Mouse (Mus musculus) mouse trophoblast stem cell (cell line): ENCODE data around the gene Rcsd1.

Source experiments
- in situ Hi-C, 2 experiments: fragments of 300-500 bp; cut with MseI, MboI; formaldehyde crosslinking; loops; 2 replicates in 1 of 2; 3 replicates in 1 of 2; pipeline ENCODE4 v1.15.1; 2025

Gene Rcsd1

DNA sequence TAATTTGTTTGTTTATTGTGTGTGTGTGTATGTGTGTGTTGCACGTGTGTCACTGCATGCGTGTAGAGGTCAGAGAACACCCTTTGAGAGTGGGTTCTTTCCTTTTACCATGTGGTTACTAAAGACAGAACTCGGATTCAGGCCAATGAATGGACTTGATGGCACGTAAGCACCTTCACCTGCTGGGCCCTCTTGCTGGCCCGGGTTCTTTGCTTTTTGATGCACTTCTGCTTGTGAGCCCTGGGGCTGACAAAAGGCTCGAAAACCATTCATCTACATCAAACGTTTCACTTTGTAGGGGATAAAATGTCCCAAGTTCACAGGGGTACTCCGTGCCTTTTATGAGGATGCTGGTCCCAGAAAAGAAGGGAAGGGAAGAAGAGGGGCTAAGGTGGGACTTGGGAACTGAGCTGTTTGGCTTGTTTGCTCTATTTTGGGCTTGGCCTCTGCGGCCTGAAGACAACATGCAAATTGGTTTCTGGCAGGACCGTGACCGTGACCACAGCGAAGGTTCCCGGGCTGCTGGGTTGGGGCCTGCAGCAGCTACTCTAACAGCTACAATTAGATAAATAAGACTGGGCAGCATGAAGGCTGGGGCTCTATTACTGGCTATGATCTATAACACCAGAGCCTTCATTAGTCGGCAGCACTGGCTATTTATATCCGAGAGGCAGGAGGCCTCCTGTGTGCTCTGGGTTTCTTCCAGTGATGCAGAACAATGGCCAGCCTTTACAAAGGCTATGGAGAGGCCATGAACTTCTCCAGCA is 46.9 kb downstream of the Rcsd1 start:
- in situ Hi-C loops = loop anchor here (5.0 kb wide), 1 partner anchor 75 kb away; no protein-coding TSS in a partner anchor

DNA sequence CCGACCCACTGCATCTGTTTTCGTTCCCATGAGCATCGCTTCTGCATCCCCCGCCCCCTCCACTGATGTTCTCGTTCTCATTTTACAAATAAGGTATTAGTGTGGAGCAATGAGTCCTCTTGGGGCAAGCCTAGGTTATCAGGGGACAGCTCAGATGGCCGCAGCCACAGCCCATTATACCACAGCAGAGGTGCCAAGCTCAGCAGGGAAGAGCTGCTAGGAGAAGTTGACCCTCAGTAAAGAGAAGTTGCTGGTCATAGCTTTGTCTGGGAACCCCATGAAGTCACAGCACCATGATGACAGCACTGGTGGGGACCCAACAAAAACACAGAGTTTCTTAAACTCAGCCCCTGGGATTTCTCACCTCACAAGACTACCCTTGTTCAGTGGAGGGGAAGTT is 47.8 kb downstream of the Rcsd1 start:
- in situ Hi-C loops = loop anchor here (5.0 kb wide), 1 partner anchor 76 kb away; no protein-coding TSS in a partner anchor

DNA sequence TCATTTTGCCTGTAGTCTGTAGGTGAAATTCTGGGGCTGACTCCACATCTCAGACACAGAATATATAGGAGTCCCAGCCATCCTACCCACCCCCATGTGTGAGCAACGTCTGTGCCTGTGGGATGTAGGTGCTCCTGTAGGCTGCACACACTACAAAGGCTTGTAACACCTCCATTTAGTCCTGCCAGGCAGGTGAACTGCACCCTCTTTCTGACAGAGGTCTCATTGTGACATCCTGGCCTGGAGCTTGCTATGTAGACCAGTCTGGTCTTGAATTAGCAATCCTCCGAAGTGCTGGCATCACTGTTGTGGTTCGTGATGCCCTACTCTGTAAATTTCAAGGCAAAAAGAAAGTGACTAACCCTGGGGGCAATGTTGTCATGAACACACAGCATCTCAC is 48.4 kb downstream of the Rcsd1 start:
- in situ Hi-C loops = loop anchor here (5.0 kb wide), 1 partner anchor 76 kb away; no protein-coding TSS in a partner anchor

DNA sequence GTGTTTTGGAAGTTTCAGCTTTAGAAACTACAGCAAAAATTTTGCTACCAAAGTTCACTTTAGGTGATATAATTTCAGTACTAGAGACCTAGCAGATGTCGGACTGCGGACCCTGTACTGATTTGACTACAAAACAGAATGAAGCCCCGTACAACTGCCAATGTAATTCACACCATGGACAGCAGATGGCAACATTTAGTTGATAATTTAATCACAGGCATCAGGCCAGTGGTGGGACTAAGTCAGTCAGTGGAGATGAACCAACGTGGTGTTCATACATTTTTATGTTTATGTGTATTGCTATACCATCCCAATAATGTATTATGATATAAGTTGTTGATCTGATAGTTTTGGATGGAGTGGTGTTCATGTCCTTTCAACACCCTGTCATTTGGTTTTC is 48.8 kb downstream of the Rcsd1 start:
- in situ Hi-C loops = loop anchor here (5.0 kb wide), 1 partner anchor 77 kb away; no protein-coding TSS in a partner anchor

DNA sequence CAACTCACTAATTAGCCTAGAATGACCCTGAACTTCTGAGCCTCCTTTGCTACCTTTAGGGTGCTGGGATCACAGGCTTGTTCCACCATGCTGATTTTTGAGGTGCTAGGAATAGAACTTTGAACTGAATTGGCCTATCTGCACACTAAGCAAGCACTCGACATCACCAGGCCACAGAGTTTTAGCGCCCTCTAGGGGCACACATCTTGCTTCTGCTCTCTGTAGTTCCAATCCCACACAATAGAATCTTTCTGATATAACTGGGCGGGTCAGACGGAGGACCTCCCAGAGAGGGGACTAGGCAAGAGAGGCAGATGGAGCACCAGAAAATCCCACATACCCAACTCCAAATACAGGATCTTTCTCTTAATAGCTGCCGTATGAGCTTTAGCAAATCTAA is 51.0 kb downstream of the Rcsd1 start:
- in situ Hi-C loops = no loop called here

DNA sequence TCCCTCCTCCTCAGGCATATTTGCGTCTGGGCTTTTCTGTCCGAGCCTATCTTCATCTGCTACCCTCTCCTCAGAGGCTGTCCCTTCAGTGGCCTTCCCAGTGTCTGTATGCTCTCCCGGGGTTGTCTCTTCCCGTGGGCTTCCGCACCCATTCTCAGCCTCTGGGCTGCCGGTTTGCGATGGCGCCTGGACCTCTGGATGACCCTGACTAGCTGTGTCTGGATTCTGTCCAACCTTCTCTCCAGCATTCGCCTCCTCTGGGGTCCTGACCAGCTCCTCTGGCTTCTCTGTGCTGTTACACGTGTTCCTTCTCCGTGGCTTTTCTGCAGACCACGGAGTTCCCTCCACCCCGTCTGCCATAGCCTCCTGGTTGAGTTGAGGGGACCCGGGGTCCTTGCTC is 54.1 kb downstream of the Rcsd1 start:
- in situ Hi-C loops = no loop called here

DNA sequence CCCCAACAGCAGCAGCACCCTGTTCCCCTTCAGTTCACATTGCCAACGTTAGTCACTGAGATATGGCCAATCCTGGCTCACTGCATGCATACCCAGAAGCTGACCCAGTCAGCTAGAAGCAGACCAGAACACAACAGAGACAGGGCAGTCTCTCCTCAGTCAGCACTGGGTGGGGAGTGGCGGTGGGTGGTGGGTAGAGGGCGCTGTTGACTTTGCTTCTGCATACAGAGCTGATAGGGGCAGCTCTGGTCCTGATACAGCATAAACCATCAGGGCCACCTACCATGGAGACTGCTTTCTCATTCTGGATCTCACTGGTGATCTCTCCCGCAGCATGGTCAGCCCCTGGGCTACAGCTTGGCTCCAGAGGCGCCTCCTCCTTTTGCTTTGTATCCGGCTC is 54.5 kb downstream of the Rcsd1 start:
- in situ Hi-C loops = no loop called here

DNA sequence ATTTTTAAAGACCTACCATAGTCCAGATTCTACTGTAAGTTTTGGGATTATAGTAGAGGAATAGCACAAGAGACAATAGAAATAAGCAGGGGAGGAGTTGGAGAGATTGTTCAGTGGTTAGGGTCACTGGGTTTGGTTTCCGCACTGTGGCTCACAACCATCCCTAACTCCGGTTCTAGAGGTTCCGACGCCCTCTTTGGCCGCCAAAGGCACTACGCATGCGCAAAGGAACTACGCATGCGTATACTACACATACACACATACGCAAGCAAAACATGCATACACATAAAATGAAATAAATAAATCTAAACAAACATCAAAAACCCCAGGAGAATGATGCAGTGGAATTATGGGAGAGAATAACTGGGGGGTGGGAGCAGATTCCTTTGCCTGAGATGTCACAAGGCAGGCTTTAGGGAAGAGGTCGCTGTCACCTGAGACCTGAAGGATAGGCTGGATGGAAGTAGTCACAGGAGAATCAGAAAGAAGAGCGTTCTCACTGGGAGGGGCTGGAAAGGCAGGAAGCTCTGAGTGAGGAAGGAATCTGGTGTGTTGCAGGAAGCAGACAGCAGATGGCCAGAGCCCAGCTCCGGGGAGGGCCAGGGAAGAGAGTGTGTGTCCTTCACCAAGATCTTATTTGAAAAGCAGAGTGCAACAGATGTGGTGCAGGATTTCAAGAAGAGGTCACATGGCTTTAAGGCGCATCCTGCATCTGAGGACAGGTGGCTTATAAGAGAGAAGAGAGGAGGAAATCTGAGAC is 56.3 kb downstream of the Rcsd1 start:
- in situ Hi-C loops = loop anchor here in 1 of 2 experiments (5.0 kb wide), 1 partner anchor 66 kb away; no protein-coding TSS in a partner anchor

DNA sequence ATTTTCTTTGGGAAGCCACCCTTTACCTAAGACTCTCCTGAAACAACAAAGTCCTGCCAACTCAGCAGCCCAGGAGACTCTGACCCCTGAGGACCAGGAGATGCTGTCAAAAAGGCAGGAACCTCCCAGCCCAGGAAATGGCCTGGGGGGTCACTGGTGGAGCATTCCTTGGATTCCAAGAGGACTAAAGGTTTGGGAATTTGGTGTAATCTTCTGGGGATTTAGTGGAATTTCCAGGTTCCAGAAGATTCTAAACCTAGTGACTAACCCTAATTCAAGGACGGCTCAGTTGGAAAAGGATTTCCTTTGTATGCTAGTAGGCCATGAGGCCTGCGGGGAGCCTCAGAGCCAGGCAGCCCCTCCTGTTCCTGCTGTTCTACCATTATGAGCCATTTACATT is 57.0 kb downstream of the Rcsd1 start:
- in situ Hi-C loops = loop anchor here in 1 of 2 experiments (5.0 kb wide), 1 partner anchor 65 kb away; no protein-coding TSS in a partner anchor

DNA sequence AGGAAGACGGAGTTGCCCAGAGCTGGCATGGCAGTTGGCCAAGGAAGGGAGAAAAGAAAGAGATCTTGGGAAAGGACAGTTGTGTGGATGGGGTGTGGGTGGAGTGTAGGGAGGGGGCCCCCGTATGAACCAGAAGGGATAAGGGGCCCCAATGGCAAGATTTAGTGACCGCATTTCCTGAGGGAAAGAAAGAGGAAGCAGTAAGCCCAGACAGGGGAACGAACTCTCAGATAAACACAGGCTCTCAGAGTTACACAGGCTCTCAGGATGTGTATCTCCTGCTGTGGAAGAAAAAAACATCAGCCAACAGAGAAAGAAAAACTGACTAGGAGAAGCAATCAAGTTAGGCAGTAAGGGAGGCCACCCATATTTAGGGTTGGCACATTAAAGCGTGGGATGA is 58.4 kb downstream of the Rcsd1 start:
- in situ Hi-C loops = loop anchor here in 1 of 2 experiments (5.0 kb wide), 1 partner anchor 64 kb away; no protein-coding TSS in a partner anchor

DNA sequence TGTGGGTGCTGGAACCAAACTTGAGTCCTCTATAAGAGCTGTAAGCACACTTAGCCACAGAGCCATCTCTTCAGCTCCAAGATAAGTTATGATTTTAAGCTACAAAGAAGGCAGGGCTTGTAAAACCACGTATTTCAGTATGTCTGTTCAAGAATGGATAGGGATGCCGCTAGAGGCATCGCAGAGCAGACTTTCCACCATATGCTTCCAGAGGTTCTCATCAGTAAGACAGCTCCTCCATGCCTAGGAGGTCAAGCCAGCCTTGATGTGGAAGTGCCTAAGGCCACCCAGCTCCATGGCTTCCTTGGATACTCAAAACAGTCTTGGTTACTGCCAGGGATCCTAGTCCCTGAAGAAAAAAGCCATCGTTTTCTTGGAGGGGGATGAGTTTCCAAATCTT is 64.5 kb downstream of the Rcsd1 start:
- in situ Hi-C loops = no loop called here

DNA sequence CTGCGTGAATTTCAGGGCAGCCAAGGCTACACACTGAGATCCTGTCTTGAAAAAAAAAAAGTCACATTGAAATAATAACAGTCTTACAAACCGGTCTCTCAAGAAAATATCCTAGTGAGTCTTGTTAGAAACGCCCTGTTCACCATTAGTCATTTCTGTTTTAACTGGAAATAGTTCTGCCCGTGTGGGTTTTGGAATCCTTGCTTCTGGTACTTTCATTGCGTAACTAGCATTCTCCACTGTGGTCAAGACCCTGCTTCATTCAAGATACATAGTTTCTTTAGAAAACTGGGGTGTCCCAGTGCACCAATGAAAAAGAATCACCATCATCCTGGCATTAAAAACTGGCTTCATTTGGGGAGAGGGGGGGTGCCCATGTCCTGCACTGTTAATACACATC is 65.8 kb downstream of the Rcsd1 start:
- in situ Hi-C loops = no loop called here

DNA sequence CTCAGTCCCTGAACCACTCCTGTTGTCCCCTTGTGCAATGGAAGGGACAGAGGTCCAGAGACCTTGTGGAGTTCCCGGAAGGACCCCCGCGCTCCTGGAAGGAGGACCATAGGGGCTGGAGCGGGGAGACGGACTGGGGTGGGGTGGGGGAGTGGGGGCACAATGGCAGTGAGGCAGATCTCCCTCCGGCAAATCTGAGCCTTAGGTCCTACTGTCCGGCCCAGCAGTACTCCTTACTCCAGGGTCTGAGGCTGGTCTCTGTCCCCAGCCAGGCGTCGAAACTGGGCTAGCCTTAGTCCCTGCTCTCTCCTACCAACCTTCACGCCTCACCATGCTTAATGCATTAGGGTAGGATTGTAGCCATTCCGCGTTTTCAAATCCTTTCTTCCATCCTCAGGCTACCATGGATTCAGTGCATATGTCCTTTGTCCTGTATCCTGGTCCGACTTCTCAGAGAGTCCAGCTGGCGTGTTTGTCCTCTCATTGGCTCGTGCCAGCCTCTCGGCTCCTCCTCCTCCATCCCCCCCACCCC is 66.7 kb downstream of the Rcsd1 start:
- in situ Hi-C loops = no loop called here

DNA sequence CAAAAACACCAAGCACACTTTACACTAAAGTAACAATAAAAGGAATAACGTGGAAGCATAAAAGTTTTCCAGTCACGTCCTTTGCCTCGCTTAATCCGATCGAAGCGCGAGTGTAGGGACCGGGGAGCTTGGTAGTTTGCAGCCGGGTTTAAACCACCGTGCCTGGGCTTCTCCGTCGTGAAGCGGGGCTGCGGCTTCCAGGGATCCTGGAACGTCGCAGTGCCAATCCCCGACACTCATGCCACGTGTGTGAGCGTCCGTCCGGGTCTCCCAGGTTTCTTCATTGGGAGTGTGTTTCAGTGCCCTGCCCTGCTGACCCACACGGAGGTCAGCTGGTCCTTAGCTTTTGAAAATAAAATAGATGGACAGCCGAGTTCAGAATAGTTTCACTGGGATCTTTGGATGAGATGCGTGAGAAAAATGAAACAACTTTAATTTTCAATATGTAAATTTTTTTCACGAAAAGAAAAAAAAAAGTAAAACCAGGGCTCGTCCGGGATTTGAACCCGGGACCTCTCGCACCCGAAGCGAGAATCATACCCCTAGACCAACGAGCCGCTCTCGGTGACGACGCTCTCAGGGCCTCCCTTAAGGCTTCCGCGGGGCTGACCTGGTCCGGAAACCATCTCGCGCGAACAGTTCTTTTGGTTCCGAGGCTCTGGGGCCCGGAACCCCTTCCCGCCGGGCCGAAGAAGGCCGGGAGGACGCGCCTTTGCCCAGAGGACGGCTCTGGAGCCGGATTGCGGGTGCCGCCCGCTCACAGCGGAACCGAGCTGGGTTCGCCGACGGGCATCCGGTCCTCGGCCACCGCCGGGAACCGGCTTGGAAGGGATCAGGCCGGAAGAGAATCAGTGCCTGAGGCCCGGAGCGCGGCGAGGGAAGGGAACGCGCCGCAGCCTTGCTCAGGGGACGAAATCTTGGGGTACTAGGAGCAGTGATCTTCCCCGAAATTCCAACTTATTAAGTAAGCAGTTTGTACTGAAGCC is 67.5 kb downstream of the Rcsd1 start:
- in situ Hi-C loops = no loop called here

DNA sequence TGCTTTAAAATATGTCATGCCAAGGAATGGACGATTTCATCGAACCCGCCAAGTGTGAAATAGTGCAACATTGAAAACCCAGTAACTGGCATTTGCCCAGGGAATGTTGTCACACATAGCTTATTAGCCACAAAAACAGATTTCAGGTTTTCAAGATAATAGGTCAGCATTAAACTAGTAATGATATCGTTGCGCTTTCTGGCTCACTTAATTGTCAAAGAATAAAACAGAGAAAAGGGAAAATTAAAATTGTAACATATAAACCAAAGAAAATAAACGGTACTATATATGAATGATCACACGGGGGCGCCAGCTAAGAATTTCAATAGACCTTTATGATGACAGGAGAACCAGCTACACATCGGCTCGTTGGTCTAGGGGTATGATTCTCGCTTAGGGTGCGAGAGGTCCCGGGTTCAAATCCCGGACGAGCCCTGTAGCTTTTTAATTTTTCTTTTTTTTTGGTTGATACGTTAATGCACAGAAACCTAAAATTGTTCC is 68.2 kb downstream of the Rcsd1 start:
- in situ Hi-C loops = no loop called here

DNA sequence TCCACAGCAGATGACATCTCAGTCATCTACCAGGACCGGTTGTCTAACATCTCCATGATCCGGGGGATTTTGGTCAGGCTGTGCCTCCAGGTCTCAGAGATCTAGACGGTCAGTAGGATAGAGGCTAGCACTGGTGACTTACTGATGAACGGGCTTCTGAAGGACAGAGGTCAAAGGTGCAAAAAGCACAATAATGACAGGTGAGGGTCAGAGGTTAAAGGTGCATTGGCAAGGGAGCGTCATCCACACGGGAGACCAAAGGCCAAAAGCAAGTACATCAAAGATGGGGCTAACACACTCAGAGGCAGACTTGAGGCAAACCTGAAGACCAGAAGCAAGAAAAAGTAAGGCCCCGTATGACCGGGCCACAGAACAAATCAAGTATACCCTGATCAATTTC is 73.3 kb downstream of the Rcsd1 start:
- in situ Hi-C loops = loop anchor here in 1 of 2 experiments (5.0 kb wide), 1 partner anchor 44 kb away; no protein-coding TSS in a partner anchor

DNA sequence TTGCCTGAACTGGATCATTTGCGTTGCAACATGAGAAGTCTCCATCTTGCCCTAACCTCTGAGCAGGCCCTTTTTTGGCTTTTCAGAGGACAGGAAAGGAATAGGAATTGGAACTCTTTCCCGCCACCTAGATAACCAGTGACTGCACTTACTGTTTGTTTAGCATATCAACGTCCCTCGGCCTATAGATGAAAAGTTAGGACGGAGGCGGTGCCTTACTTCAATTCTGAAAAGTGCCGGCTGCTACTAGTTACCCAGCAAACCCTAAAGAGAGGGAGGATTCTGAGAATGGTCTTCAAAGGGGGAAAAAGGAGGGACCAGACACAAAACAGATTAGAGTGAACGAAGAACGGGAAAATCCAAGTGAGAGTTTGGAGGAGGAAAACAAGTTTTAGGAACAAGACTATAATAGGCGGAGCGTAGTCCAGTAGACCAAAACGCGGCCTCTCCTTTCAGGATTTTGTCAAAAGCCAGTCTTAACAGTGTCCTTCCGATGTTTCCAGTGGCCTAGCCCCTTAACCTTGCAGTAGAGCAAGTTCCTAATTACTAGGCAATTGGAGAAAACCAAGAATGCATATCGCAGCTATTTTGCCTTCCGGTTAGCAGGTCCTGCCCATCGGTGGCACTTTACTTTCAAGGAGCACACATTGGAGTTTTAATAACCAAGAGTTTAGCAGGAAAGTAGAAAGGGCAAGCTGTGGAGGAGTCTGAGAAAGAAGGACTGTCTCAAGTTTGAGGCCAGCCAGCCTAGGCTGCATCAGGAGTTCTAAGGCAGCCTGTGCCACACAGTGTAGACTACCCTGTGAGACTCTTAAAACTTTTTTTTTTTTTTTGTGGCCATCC is 74.3 kb downstream of the Rcsd1 start:
- in situ Hi-C loops = loop anchor here in 1 of 2 experiments (5.0 kb wide), 1 partner anchor 43 kb away; no protein-coding TSS in a partner anchor

DNA sequence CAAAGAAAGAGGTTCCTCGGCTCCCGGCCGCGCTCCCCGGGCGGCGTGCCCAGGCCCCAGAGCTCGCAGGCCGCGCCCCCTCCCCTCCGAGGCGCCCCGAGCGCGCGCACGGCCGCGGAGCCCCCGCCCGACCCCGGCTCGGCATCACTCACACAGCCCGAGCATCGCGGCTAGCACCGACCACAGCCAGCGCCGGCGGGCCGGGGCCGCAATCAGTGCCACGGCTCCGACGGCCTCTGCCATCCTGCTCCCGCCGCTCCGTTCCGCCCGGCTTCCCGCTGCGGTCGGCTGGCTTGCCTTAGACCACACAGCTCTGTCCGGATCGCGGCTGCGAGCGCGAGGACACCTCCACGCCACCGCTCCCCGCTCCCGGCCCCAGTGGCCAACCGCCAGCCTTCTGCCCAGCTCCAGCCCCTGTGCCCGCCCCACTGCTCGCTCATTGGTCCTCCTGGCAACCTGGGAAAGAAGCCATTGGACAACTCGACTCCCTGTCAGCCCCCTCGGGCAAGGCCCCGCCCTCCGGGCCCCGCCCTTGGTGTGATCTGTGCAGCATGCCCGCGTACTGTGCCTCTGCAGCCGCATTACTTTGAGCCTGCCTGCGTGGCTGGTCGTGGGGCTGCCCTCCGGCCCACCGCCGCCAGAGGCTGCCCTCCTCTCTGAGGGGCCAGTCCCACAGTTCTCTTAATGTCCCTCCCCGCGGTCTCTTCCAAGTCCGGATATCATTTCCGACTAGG is 75.2 kb downstream of the Rcsd1 start, which contains the start of gene Mpzl1:
Mpzl1 (minus strand) TSS at position 388 of the 734 bp plus-strand sequence.
- in situ Hi-C loops = no loop called here

DNA sequence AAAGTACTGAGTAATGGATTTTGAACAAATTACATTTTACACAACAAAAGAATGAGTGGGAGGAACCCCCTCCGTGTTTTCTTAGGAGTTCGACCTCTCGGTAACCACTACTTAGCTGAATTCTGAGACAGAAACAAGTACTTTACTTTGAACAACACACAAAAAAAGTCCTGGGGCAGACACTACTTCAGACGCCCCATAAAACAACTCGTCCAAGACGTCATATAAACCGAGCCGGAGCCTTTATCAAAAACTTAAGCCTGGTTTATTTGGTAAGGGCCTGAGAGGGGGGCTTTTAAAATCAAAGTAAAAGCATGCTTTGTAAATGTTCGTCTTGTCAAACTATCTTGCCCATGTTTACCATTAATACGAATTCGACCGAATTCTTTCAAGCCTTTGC is 76.2 kb downstream of the Rcsd1 start:
- in situ Hi-C loops = no loop called here
